Mouse (Mus musculus) bone marrow macrophage, adult 2 months (primary cell): ENCODE measurements around the gene Rfx3. TPM values are rescaled to one million over a fixed set of nuclear protein-coding genes. Genes with fewer than 3 reads are reported as not detected.

ENCODE experiments used
- H3K27ac ChIP-seq: 2 replicates; pipeline ENCODE4 v1.5.1; 2012; ENCODE audit warnings: low read depth, low read length; ENCODE audit not compliant: insufficient read depth
- H3K4me1 ChIP-seq: 2 replicates; pipeline ENCODE4 v1.6.1; 2012; ENCODE audit warnings: low read length; ENCODE audit not compliant: control insufficient read depth, insufficient read depth
- H3K4me3 ChIP-seq: 2 replicates; pipeline ENCODE4 v1.5.1; 2012; ENCODE audit warnings: mild to moderate bottlenecking, low read length, moderate library complexity; ENCODE audit not compliant: insufficient read depth
- CTCF ChIP-seq: IDR thresholded peaks from 2 replicates; pipeline ENCODE4 v1.5.1; 2012; ENCODE audit warnings: low read depth, mild to moderate bottlenecking, low read length, moderate library complexity
- POLR2A ChIP-seq: IDR thresholded peaks from 2 replicates; pipeline ENCODE4 v1.6.1; 2012; ENCODE audit warnings: mild to moderate bottlenecking, low read depth, low read length, borderline replicate concordance
- polyA plus RNA-seq: library from polyadenylated mRNA; stranded (reverse); fragments of >200 nt; gene quantifications from 2 replicates; pipeline ENCODE4 v1.2.4, GENCODE M21; 2012; ENCODE audit not compliant: missing spikeins, insufficient read depth, insufficient read length

Rfx3 gene
- polyA plus RNA-seq, 1 experiment: 3.2 TPM

DNA sequence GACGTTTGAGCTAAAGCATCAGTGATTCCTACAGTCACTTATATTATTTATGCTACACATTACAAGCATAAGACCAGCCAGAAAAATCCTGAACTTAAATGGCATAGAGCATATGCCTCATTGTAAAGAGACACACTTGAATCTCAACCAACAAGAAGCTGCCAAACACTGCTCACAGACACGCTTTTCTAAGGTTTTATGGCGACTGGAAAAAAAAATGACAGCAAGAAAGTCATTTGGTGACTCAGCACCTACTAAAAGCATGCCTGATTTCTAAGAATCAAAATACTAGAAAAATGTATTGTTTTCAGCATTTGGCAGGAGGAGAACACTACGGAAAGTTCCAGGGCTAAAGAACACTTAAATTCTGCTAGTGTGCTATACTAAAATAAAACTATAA is 163.9 kb downstream of the Rfx3 start:
- Histone ChIP-seq H3K27ac (no peak overlapping the region), H3K4me1 (no peaks in the 10 kb centered on the region), H3K4me3 (no peak overlapping the region)
- no peak for TF ChIP-seq POLR2A
- TF ChIP-seq CTCF: no peak

DNA sequence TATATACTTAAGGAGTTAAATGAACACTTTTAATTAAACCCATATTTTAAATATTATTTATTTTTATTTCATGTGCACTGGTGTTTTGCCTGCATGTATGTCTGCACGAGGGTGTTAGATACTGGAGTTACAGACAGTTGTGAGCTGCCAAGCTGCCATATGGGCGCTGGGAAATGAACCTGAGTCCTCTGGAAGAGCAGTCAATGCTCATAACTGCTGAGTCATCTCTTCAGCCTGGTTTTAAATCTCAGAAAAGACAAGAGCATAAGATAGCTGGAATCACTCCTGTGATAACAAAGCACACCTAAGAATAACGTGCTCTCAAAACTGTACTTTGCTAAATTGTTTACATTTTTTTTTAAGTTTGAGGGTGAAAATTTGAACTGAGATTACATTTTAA is 172.3 kb downstream of the Rfx3 start:
- H3K4me3 ChIP-seq: no peak overlapping the region
- TF ChIP-seq CTCF: no peak
- no peak for TF ChIP-seq POLR2A
- H3K4me1 ChIP-seq: peaks cover 3% of the 10 kb centered on the region; the same call in 1 of the 2 replicates
- no peak overlapping the region for H3K27ac ChIP-seq

DNA sequence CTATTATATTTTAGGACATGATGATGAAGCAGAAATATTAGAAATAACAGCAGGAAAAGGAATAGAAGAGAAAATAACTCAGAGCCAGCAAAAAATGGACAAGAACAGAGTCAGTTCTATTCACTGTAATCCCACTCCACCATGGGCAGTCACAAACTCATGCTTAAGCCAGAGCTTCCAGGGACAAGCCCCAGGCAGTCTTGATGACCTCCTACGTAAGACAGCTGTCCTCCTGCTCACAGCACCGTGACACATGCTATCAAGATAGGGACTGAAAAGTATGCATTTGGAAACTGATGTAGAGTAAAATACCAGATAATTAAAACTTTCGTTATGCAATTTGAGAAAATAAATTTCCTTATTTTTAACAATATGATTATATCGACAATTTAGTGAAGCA is 172.9 kb downstream of the Rfx3 start:
- H3K4me1 ChIP-seq: peaks cover 6% of the 10 kb centered on the region; the same call in 1 of the 2 replicates

DNA sequence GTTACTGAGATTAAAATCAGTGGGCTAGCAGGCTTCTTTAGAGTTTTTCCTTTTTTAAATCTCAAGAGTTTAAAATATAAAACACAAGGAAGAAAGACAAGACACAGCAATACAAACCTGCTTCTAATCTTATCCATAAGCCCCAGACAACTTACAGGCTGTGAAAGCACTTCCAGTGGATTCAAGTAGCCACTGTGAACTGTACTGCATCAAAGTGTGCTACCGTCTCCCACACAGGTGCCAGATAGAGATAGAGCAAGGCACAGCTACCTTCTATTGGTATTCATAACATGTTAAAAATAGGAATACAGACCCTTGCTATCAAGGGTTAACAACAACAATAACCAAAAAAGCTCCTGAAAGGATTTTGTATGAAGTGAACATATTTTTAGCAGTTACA is 178.5 kb downstream of the Rfx3 start:
- TF ChIP-seq CTCF (no peak), POLR2A (no peak)
- peaks cover 2% of the 10 kb centered on the region; the same call in 1 of the 2 replicates for H3K4me1 ChIP-seq
- no peak overlapping the region for H3K4me3 ChIP-seq
- no peak overlapping the region for H3K27ac ChIP-seq

More for the DNA sequence above, 172.9 kb downstream of the Rfx3 start:
- Histone ChIP-seq H3K27ac (no peak overlapping the region), H3K4me3 (no peak overlapping the region)
- TF ChIP-seq POLR2A (no peak), CTCF (no peak)

DNA sequence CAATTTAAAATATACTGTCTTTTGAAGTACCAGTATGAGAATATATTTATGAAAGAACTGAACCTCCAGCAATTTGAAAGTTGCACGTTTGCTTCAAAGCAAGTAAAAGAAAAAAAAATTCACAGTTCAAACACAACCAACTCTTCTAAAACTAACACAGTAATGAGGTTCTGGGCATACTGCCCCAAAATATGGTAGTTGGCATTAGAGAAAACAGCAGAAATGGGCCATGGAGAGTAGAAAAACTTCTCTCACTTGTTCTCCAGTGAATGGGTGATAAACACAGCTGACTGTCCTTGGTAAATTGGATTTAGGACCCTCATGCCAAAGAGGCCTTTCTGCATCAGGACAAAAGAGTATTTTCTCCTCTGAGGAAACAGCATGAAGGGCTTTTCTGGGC is 182.7 kb downstream of the Rfx3 start:
- TF ChIP-seq POLR2A (no peak), CTCF (no peak)
- H3K4me3 ChIP-seq: no peak overlapping the region
- no peak overlapping the region for H3K27ac ChIP-seq
- peaks cover 2% of the 10 kb centered on the region; the same call in 1 of the 2 replicates for H3K4me1 ChIP-seq

DNA sequence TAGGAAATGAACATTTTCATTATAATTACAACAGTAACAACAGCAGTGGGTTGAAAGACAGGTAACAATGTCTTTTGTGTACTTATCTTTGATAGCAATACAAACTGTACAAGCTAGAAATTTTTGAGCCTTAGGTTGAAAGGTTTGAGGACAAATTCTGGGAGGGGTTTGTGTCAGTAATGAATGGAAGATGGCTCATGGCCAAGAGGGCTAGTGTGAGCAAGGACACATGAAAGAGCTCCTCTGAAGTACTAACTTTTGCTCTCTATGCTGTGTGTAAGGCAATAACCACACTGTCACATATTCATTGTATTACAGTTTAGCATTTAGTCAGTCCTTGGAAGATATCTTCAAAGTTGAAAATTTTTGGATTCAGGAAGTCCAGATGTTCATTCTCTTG is 193.3 kb downstream of the Rfx3 start:
- H3K27ac ChIP-seq: no peak overlapping the region
- no peak overlapping the region for H3K4me3 ChIP-seq
- no peak for TF ChIP-seq POLR2A
- no peak for TF ChIP-seq CTCF
- no peaks in the 10 kb centered on the region for H3K4me1 ChIP-seq

DNA sequence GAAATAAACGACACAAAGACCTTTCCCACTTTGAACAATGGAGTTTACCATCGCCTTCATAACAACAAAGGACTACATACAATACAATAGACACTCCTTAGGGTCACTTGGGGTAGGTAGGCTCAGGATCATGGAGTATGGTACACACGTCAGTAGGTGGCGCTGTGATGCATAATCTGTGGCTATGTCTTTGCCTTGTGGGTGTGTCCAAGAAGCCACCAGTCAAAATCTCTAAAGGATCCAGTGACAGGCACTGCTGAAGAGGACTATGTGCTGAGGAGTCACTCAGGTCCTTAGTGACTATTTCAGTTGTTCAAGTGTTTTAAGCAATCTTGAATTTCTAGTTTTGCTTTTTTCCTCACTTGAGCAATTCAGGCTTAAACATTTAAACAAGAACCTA is 230.9 kb downstream of the Rfx3 start:
- Histone ChIP-seq H3K4me3 (no peak overlapping the region), H3K4me1 (no peaks in the 10 kb centered on the region), H3K27ac (no peak overlapping the region)
- TF ChIP-seq CTCF (no peak), POLR2A (no peak)

DNA sequence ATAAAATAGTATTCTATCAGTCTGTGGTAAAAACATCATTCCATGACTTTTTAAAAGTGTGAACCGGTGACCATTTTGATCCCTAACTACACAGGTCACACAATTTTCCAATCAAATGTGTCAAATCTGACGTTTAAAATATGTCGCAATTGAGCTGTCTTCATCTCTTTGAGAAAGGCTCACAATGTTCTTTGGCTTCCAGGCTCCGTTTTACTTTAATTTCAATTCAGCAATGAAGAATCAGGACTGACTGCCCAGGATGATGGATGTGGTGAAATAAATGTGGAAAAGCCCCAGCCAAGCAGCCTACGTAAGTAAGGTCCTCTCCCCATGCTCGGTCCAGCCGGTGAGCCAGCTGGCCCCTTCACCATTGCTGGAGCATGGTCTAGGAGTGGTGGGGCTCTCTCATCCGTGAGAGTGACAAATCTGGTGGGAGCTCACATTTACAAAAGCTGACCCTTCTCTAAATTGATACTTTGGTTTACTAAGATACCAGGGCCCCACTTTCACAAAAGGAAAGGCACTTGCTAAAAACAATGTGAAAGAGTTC is 240.2 kb downstream of the Rfx3 start:
- no peak overlapping the region for H3K27ac ChIP-seq
- H3K4me1 ChIP-seq: no peaks in the 10 kb centered on the region
- TF ChIP-seq CTCF (no peak), POLR2A (no peak)
- H3K4me3 ChIP-seq: no peak overlapping the region

DNA sequence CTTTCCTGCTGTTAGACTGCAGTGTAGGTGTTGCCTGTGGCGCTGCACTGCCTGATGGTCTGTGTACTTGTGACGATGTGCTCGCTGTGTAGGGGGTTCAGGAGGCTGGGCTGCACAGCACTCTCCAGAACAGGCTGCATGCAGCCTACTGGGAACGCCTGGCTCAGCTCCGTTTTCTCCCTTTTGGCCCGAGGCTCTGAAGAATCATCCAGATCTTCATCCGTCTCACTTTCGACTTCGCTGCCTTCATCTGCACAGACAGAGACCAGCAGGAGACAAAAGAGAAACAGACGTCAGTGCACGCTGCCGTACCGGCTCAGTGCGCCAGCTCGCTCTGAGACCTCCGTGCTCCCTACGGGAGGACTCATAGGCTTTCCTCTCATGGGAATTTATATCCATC is 242.5 kb downstream of the Rfx3 start:
- TF ChIP-seq CTCF (no peak), POLR2A (no peak)
- Histone ChIP-seq H3K4me1 (no peaks in the 10 kb centered on the region), H3K4me3 (no peak overlapping the region), H3K27ac (no peak overlapping the region)

DNA sequence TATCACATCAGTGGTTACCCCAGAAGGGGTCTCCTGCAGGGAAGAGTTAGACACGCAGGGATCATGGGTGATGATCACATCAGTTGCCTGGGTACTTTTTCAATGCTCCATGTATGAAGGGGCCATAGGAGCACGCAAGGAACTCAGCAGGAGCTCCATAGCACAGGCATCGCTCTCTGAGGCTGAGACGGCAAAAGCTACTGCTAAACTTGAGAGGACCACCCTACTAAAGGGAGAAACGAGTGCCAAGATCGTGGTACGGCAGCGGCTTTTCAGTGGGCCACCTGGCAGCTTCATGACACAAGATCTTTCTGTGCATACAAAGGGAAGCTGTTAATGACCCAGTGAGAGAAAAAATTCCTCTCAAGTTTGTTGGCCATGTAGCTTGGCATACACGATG is 250.7 kb downstream of the Rfx3 start:
- H3K4me3 ChIP-seq: no peak overlapping the region
- TF ChIP-seq POLR2A (no peak), CTCF (no peak)
- H3K4me1 ChIP-seq: no peaks in the 10 kb centered on the region
- no peak overlapping the region for H3K27ac ChIP-seq

DNA sequence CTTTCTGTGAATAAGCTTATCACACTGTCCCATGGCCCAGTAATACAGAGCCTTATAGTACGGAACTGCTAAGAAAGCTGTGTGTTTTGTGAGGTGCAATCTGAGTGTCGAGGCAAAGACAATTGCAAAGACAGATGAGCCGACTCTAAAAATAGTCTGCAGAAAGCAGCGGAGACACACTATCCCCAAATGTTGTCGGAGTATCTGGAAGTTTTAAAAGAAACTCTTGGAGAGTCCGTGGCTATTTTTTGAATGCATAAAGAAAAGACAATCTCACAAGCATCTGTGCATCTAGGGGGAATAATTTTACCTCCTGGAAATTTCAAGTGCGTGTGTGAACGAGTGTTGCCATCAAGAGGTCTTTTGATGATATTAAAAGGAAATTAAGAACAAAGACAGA is 251.6 kb downstream of the Rfx3 start:
- Histone ChIP-seq H3K4me3 (no peak overlapping the region), H3K4me1 (no peaks in the 10 kb centered on the region), H3K27ac (no peak overlapping the region)
- TF ChIP-seq CTCF (no peak), POLR2A (no peak)
